Mouse (Mus musculus) E14TG2a.4 (cell line): Measurements from ENCODE around the gene Gale.
"Not testable (repeated sequence)": the region's sequence is repeated elsewhere in the genome, so short reads cannot be mapped to it uniquely, and the experiment has no call there.

Experiments
- H3K27me3 ChIP-seq: 2 replicates; pipeline ENCODE4 v1.6.1; 2014; ENCODE audit warnings: low read length, control low read depth; ENCODE audit not compliant: insufficient read depth
- H3K36me3 ChIP-seq: 2 replicates; pipeline ENCODE4 v1.6.1; 2014; ENCODE audit warnings: low read length, control low read depth; ENCODE audit not compliant: insufficient read depth
- H3K4me1 ChIP-seq: replicated peaks from 2 replicates; pipeline ENCODE4 v1.6.1; 2014; ENCODE audit warnings: low read depth, low read length, control low read depth
- H3K4me3 ChIP-seq: replicated peaks from 2 replicates; pipeline ENCODE4 v1.5.1; 2014; ENCODE audit warnings: mild to moderate bottlenecking, low read length
- H3K9me3 ChIP-seq: 2 replicates; pipeline ENCODE4 v1.6.1; 2014; ENCODE audit warnings: low read length, control low read depth
- CTCF ChIP-seq: conservative IDR thresholded peaks from 2 replicates; pipeline ENCODE4 v1.5.1; 2014; ENCODE audit warnings: low read length
- NANOG ChIP-seq: IDR thresholded peaks from 2 replicates; pipeline ENCODE4 v1.6.1; 2014; ENCODE audit warnings: borderline replicate concordance, low read length, mixed read lengths
- POU5F1 ChIP-seq: IDR thresholded peaks from 2 replicates; pipeline ENCODE4 v1.6.1; 2014; ENCODE audit warnings: low read length, borderline replicate concordance

Gale gene

DNA sequence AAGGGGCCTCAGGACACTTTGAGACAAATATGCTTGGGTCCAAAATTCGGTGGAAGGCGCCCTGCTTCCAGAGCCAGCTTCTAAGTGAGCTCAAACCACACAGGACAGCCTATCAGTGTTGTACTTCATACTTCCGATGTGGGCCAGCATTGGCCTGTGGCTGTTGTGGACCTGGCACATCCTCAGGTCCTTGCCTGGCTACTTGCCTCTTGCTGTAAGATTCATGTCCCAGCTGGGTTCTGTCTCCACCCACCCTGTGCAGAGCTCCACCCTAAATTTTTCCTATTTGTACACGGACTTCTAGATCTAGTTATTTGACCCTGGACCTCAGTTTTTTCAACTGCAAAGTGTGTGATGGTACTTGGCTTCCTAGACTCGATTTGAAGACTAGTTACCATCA lies 28.0 kb upstream of the Gale start:
- H3K36me3 ChIP-seq, result peaks cover 77% of the 10 kb centered on the region
- H3K27me3 ChIP-seq, result no peaks in the 10 kb centered on the region
- no peak overlapping the region for H3K4me3 ChIP-seq
- TF ChIP-seq POU5F1 (no peak), NANOG (no peak), CTCF (no peak)
- peaks cover 22% of the 10 kb centered on the region for H3K4me1 ChIP-seq
- H3K9me3 ChIP-seq, result no peaks in the 10 kb centered on the region

DNA sequence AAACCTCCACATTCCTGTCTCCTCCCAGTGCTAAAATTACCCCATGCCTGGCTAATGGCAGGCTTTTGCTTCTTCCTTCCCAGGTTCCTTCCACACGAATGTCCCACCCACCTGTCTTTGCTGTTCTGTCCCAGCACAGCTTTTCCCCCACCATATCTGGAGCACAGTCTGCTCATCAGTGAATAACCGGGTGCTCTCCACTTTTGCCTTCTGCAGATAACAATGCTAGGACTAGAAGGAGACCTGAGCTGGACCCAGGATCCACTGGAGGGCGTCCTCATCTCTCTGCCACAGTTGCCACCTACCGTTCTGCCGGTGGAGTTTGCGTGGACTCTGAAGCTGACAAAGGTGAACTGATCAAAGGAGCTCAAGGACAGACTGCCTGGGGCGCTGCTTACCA lies 24.7 kb upstream of the Gale start:
- H3K9me3 ChIP-seq, result no peaks in the 10 kb centered on the region
- TF ChIP-seq POU5F1, result no peak
- no peak for TF ChIP-seq CTCF
- no peak for TF ChIP-seq NANOG
- no peak overlapping the region for H3K4me3 ChIP-seq
- H3K27me3 ChIP-seq, result no peaks in the 10 kb centered on the region
- peaks cover 47% of the 10 kb centered on the region for H3K36me3 ChIP-seq
- H3K4me1 ChIP-seq, result peaks cover 36% of the 10 kb centered on the region

DNA sequence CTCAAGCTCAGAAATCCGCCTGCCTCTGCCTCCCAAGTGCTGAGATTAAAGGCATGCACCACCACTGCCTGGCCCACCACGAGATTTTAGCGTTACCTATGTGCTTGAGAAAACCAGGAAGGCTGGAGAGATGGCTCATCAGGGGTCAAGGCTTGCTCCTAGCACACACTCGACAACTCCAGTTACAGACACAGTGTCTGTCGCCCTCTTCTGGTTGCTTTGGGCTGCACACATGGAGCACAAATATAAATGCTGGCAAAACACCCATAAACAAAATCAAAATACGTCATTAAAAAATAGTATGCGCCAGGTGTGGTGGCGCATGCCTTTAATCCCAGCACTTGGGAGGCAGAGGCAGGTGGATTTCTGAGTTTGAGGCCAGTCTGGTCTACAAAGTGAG lies 22.5 kb upstream of the Gale start:
- H3K9me3 ChIP-seq, H3K27me3 ChIP-seq, H3K4me3 ChIP-seq: not testable (repeated sequence)
- peaks cover 45% of the 10 kb centered on the region for H3K4me1 ChIP-seq
- H3K36me3 ChIP-seq, result peaks cover 30% of the 10 kb centered on the region
- peak; percentile 80 for TF ChIP-seq CTCF

DNA sequence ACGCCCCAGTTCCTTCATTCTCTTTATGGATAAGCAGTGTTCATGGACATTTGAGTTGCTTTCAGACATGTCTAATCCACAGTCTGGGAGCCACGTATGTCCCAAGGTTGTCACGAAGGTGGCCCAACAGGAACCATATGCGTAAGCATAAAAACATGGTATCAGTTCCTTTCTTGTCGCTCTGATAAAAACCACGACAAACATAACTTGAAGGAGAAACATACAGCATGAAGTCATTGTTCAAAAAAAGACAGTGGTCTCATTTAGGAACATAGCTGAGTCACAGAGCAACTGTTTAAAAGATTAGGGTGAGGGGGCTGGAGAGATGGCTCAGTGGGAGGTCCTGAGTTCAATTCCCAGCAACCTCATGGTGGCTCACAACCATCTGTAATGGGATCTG lies 21.3 kb upstream of the Gale start:
- Histone ChIP-seq H3K4me3 (no peak overlapping the region), H3K4me1 (peaks cover 53% of the 10 kb centered on the region), H3K9me3 (no peaks in the 10 kb centered on the region), H3K27me3 (no peaks in the 10 kb centered on the region), H3K36me3 (peaks cover 20% of the 10 kb centered on the region)
- TF ChIP-seq POU5F1 (no peak), NANOG (no peak), CTCF (no peak)

DNA sequence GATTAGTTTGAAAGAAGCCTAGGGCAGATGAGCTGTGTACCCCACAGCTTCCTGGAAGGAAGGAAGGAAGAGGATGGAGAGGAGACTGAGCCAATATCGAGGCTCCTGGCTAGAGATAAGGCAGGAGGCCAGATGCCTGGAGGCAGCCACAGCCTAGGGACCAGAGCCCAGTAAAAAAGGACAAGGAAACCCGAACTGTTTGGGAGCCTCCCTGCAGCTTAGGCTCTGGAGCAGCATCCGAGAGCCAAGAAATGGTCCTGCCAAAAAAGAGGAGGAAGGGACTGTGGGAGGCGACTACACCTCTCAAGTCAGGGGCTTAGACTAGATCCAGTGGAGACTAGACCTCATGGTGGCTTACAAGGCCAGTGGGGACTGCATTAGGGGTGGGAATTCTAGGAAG lies 20.1 kb upstream of the Gale start:
- H3K4me3 ChIP-seq, result no peak overlapping the region
- peaks cover 53% of the 10 kb centered on the region for H3K4me1 ChIP-seq
- H3K36me3 ChIP-seq, result peaks cover 8% of the 10 kb centered on the region
- TF ChIP-seq CTCF (no peak), NANOG (no peak), POU5F1 (no peak)
- no peaks in the 10 kb centered on the region for H3K9me3 ChIP-seq
- no peaks in the 10 kb centered on the region for H3K27me3 ChIP-seq

DNA sequence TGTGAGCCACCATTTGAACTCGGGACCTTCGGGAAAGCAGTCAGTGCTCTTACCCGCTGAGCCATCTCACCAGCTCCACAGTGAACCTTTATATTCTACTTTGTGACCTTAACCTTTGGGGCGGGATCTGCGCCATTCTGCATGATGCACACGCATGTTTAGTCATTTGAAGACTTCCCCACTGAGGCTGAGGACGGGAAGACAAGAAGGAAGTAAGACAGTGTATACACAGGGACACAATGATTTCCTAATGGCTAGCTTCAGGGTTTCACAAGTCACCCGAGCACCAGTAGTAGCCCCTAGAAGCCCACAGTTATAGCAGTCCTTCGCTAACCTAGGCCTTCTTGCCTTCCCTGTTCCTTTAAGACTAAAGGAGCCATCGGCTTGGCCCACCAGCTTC lies 17.8 kb upstream of the Gale start:
- peaks cover 50% of the 10 kb centered on the region for H3K4me1 ChIP-seq
- no peak for TF ChIP-seq NANOG
- no peak for TF ChIP-seq CTCF
- no peak for TF ChIP-seq POU5F1
- H3K9me3 ChIP-seq, result no peaks in the 10 kb centered on the region
- H3K36me3 ChIP-seq, result no peaks in the 10 kb centered on the region
- H3K4me3 ChIP-seq, result peak overlapping the region; percentile 93
- H3K27me3 ChIP-seq, result no peaks in the 10 kb centered on the region

DNA sequence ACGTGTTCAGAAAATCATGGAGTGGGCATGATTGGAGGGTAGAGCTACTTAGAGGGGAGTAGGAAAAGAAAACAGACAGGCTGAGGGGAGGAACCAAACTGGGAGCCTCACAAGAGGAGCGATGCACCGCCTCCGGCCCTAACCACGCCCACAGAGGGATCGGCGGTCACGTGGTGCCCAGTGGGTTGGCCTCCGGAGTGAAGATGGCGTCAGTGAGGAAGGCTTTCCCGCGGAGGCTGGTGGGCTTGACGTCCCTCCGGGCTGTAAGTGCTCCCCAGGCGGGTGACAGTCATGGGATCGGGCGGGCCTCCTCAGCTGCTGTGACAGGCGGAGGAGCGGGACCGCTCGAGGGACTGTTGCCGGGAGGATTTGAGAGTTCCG lies 17.3 kb upstream of the Gale start, which contains the start of gene Hmgcl:
Gene Hmgcl, plus strand, starts transcription at position 171 of the 381 bp plus-strand sequence.
- Histone ChIP-seq H3K4me1 (peaks cover 47% of the 10 kb centered on the region), H3K36me3 (no peaks in the 10 kb centered on the region), H3K4me3 (peak within 1 kb of the TSS; percentile 93), H3K9me3 (no peaks in the 10 kb centered on the region), H3K27me3 (no peaks in the 10 kb centered on the region)
- no peak for TF ChIP-seq CTCF
- no peak for TF ChIP-seq POU5F1
- no peak for TF ChIP-seq NANOG

DNA sequence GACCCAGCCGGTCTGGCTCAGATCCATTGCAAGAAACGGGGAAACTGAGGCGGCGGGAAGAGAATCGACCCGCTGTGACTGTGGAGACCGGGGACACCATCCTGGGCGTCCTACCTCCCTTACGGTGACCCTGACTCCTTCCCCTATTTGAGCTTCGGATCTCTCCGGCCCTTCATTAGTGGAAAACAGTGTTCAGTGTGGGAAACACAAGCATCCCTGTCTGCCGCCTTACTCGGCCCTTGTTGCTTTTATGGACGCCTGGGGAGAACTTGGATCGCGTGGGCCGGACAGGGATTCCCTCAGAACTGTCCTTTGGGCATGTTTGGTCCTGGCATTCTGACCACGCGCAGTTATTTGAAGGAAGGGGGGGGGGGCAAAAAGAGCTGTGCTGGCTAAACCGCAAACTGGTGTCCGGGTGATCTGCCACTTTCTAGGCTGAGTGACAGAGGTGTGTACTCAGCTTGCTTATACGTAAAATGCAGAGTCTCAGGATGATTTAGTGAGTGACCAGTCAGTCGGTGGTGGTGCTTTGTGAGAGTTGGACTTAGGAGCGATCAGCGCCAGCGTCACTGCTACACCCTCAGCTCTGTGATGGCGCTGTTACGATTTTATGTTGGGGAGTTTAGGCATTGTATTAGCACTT lies 16.7 kb upstream of the Gale start:
- peaks cover 51% of the 10 kb centered on the region for H3K4me1 ChIP-seq
- H3K4me3 ChIP-seq, result peak overlapping the region; percentile 93
- H3K36me3 ChIP-seq, result no peaks in the 10 kb centered on the region
- no peaks in the 10 kb centered on the region for H3K9me3 ChIP-seq
- TF ChIP-seq NANOG (no peak), POU5F1 (no peak), CTCF (no peak)
- no peaks in the 10 kb centered on the region for H3K27me3 ChIP-seq

DNA sequence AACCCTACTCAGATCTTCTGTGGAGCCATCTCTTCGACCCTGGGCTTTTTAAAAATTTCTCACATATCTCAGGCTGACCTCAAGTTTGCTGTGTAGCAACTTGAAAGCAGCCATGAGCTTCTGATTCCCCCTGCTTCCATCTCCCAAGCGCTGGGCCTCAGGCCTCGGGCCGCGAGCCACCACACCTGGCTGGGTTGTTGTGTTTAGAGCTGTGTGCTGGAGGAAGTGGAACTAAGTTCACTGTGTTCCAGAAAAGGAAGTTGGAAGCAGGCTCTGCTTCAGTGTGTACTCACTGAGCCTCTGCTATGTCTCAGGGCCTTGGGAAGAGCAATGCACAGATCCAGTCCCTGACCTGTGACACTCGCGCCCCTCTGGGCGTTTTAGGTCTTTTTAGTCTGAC lies 15.4 kb upstream of the Gale start:
- H3K36me3 ChIP-seq, result no peaks in the 10 kb centered on the region
- no peaks in the 10 kb centered on the region for H3K27me3 ChIP-seq
- peaks cover 62% of the 10 kb centered on the region for H3K4me1 ChIP-seq
- H3K4me3 ChIP-seq, result no peak overlapping the region
- TF ChIP-seq NANOG (no peak), POU5F1 (no peak), CTCF (no peak)
- no peaks in the 10 kb centered on the region for H3K9me3 ChIP-seq
